Mouse (Mus musculus) testis, adult 2 months (tissue): ENCODE data around the gene Atf7.

Source experiments
- CTCF ChIP-seq: fragments of 200-500 bp; IDR thresholded peaks from 2 replicates; pipeline ENCODE4 v1.5.1; 2012; ENCODE audit warnings: low read depth, mild to moderate bottlenecking, inconsistent platforms, low read length, moderate library complexity; ENCODE audit not compliant: control insufficient read depth, insufficient read depth, insufficient replicate concordance
- POLR2A ChIP-seq: fragments of 200-500 bp; IDR thresholded peaks from 2 replicates; pipeline ENCODE4 v1.6.1; 2012; ENCODE audit warnings: low read depth, mild to moderate bottlenecking, inconsistent platforms, low read length, moderate library complexity; ENCODE audit not compliant: control insufficient read depth

DNA sequence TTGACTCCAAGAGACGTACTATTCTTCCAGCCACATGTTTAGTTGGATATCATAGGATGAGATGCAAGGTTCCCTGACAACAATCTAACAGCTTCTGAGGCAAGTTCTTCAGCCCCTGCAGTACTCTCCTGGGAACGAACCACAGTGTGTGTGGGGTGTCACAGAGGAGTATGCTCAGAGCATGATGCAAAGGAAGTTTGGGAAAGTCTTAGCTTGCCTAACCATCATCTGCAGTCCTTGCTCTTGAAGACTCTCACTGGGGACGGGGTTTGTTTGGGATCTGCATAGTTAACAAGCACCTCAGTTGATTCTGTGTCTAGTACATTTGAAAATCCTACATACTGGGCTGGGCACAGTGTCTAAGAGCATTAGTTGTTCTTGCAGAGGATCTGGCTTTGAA, 116.9 kb downstream of the Atf7 start:
- no peak for TF ChIP-seq CTCF
- no peak for TF ChIP-seq POLR2A
